Mouse (Mus musculus) skeletal muscle tissue, adult 2 months (tissue): ENCODE data around the gene Tle2.

Source experiments
- DNase-seq: peaks from one replicate; pipeline ENCODE4 v3.0.0-alpha.2; 2012; ENCODE audit warnings: low read depth, low spot score

Gene Tle2

DNA sequence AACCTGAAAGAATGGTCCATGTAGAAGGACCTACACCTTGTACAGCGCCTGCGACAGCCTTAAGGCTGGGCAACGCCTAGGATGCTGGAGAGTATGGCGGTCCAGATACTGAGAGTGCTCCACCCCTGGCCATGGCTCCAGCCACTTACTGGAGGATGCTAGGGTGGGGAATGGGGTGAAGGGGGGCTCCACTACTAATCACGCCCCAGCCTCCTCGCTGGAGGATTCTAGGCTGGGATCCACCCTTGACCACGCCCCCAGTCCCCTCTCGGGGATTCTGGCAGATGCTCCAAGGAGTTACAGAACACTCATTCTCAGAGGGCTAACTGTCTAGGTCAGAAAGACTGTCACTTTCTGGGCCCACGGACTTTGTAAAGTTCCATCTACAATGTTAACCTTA lies 1.4 kb upstream of the Tle2 start:
- DNase-seq, result no peak

- no peak for DNase-seq
Measured at GRCm38 (mm10) chr10:81575208-81575631, 859 bp downstream of the Tle2 start.

DNA sequence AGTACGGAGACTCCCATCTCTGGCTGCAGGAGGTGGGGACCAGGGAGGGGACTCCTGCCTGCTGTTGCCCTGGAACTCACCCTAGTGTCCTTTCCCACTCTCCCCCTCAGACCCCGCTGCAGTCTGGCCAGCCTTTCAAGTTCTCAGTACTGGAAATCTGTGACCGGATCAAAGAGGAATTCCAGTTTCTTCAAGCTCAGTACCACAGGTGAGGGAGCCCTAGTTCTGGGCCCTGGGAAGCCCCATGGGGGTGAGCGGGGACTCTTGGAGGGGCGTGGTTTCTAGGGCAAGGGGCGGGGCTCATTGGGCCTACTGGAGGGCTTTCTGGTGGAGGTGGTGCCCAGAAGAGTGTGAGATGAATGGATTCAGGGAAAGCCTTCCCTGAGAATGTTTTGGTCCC lies 1.3 kb downstream of the Tle2 start:
- DNase-seq, result no peak

DNA sequence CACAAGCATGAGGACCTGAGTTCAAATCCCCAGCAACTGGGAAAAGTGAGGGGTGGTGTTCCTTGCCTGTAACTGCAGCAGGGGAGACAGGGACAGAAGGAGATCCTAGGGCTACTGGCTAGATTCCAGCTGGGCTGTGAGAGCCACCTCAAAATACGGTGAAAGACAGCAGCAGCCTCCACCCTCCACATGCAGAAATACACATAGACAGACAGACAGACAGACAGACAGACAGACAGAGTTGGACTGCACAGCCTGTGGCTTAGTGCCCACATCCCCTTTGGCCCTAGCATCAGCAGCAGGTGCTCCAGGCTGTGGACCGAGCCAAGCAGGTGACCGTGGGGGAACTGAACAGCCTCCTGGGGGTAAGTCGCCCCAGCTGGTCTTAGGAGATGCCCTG lies 5.6 kb downstream of the Tle2 start:
- no peak for DNase-seq

GRCm38 (mm10) chr10:81580441-81581070 lies 6.2 kb downstream of the Tle2 start:
- DNase-seq, result no peak

DNA sequence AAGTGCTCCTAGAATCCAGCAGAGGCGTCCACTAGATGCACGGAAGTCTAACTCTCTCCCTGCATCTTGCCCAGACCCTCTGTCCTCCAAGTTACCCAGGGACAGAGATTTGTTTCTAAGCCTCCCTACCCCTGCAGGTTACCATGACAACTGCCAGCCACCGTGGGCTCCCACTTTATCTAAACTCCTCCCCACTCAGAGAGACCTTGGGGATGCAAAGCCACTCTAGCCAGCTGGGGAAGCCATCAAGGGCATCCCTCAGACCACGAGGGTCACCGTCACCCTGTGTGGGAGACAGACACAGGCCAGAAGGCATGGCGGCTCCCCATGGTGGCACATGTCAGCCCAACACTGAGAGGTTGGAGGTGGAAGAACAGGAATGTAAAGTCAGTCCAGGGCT lies 9.0 kb downstream of the Tle2 start:
- no peak for DNase-seq

GRCm38 (mm10) chr10:81588739-81589138 lies 14.4 kb downstream of the Tle2 start:
- DNase-seq, result no peak

DNA sequence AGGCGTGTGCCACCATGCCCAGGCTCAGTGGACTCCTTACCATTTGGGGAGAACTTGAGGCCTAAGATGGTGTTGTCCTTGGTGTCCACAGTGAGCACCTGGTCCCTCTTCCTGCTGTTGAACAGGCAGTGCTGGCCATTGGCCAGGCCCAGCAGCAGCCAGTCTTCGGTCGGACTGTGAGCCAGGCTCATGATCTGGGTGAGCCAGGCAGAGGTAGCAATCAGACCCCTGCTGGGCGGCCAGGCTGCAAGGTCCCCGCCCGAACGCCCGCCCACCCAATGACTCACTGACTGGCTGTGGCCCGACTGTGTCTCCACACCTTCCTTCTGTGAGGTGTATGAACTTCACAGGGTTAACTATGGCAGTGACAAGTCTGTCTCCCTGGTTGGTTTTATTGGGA lies 17.5 kb downstream of the Tle2 start:
- no peak for DNase-seq

GRCm38 (mm10) chr10:81592631-81593030 lies 18.3 kb downstream of the Tle2 start:
- DNase-seq, result no peak

- no peak for DNase-seq
Measured at GRCm38 (mm10) chr10:81593223-81593622, 18.9 kb downstream of the Tle2 start.

- DNase-seq, result no peak
Measured at GRCm38 (mm10) chr10:81593935-81594334, 19.6 kb downstream of the Tle2 start.

DNA sequence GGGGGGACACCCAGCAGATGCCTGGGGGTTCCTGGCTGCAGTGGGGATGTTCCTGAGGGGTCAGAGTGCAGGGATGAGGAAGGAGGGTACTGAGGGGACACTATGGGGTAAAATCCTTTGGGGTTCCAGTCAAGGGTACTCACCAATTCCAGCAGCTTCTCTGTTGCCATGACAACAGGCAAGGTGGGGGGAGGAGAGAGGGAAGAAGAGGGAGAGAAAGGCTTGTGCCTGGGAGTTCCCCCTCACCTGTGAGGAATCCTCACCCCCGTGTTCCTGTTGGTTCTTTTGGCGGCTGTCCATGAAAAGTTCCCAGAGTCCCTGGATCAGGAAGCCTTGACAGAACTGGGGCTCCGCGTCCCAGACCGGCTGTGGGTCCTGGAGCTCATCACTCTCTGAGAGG lies 21.2 kb downstream of the Tle2 start:
- no peak for DNase-seq

- no peak for DNase-seq
Measured at GRCm38 (mm10) chr10:81596611-81597010, 22.2 kb downstream of the Tle2 start.

DNA sequence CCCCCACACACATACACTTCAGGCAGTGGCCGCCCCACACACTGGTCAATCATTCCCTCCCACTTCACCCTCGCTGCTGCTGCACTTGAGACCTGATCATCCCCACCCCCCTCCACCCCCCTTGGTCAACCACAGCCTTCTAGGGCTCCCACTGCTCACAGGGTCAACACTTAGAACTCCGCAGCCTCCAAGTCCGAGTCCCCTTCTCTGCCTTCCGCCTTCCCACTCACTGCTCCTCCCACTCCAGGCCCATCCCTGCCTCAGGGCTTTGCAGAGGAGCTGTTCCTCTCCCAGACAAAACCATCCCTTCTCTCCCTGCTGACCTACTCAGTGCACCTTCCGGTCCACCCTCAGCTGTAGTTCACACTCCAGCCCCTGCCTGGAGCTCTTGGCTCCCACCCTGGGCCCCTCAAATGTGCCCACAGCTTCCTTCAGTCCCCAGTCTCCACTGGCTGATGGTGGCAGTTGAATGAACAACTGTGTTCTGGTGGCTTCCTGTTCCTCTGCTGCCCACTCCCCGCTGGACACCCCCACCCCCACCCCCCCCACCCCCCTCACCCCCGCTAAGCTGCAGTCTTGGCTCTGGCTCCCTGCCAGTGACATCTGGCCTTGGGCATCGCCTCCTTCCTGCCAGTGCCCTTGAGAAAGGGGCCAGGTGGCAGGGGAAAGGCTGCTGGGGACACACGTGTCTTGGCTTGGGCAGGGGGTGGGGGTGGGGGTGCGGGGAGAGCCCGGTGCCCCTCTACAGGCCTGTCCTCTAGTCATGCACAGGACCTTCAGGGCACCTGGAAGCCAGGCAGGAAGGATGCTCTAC lies 23.0 kb downstream of the Tle2 start:
- peak; percentile 47 for DNase-seq

DNA sequence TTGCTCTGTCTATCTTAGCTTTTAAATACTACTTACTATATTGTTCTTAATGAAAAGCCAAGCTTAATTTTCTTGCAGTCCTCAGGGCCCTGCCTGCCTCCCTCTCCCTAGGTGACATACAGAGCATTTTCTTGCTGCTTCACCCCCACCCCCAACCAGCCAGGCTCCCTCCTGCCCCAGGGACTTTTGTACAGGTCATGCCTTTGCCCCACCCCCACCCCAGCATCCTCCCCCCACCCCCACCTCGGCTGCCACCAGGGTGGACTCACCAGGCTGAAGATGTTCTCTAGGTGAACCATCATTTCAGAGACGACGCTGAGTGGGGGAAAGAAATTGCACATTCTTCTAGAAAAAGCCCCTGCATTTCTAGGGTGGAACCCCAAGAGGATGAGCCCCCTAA lies 24.0 kb downstream of the Tle2 start:
- no peak for DNase-seq

DNA sequence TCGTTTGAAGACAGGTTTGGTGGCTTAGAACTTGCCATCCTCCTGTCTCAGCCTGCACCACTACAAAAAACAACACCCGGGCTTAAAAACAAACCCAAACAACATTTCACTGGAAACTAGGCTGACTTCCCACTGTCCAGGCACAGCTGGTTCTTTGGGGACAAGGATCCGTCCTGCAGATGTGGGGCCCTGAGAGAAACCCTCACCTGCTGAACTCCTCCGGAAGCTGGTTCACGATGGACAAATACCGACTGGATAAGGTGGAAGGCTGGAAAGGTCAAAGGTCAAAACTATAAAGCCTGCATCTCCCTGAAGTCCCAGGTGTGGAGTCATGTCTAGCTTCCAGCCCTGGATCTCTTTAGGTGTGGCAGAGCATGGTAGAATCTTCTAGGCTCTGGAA lies 24.5 kb downstream of the Tle2 start:
- DNase-seq, result no peak

- DNase-seq, result no peak
Measured at GRCm38 (mm10) chr10:81599630-81600029, 25.3 kb downstream of the Tle2 start.

- DNase-seq, result no peak
Measured at GRCm38 (mm10) chr10:81600096-81600495, 25.7 kb downstream of the Tle2 start.

- DNase-seq, result peak; percentile 98
Measured at GRCm38 (mm10) chr10:81600738-81601203, 26.4 kb downstream of the Tle2 start, which contains the start of gene Tle6. Gene Tle6 (minus strand): TSS chr10:81601073.

GRCm38 (mm10) chr10:81601396-81601905 lies 27.1 kb downstream of the Tle2 start:
- DNase-seq, result no peak

DNA sequence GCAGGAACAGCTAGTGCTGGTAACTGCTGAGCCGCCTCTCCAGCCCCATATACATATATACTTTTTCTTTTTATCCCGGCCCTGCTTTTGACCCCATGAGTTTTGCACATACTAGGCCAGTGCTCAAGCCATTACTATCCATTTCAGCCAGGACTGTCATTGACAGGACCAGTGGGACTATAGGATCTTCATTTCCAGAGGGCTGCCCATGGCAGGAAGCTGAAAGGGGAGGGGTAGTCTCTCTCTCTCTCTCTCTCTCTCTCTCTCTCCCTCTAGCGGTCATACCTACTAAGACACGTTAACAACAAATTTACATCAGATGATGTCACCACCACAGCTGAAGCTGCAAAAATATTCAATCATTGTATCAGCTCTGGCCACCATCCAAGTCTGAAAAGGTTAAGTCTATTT lies 28.4 kb downstream of the Tle2 start:
- DNase-seq, result peak; percentile 47

DNA sequence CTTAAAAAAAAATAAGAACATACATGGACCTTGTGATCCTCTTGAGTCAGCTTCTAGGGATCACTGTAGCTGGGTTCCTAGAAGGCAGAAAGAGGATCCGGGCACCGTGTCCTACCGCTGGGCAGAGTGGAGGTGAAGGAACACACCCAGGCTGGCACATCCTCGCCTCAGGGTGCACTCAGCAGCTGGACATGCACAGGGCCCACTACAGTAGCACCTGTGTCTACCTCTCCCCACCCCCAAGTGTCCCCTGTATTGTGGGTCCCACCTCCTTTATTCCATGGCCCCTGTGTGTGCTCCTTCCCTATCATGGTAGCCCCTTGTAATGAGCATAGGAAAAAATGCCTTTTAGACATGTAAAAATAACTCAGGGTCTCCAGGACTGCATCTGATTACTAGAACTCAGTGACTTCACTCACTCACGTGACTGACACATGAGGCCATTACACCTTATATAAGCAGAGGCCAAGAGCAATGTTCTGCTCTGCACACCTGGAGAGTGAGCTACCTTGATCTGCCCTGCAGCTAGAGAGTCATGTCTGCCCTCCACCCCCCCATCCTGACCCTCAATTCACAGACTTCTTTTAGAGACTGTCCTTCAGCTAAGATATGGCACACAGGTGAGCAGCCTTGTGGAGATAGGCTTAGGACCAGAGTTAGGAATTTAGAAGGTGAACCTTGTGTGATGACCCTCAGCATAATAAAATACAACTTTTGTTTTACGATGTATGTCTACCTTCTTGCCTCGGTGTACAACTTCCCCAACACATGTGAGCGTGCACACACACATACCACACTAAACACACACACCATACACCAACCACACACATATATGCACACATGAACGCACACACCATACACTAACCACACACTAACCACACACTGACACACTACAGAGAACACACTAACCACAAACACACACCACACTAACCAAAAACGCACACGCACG lies 29.9 kb downstream of the Tle2 start:
- no peak for DNase-seq
